Mouse (Mus musculus): Measurements from ENCODE around the gene Trib2.

Gene Trib2

GRCm38 (mm10) chr12:15814249-15815081, 2.3 kb downstream of the Trib2 start:
- DNase-seq (ENCODE audit: extremely low spot score, low spot score): peak; percentile 66

GRCm38 (mm10) chr12:15813819-15814165, 2.9 kb downstream of the Trib2 start:
- DNase-seq (ENCODE audit: extremely low spot score, low spot score): no peak

GRCm38 (mm10) chr12:15813133-15813818, 3.4 kb downstream of the Trib2 start:
- peak; percentile 39 for DNase-seq (ENCODE audit: extremely low spot score, low spot score)

- DNase-seq (ENCODE audit: extremely low spot score, low spot score): no peak
These were observed 4.4 kb downstream of the Trib2 start for GRCm38 (mm10) chr12:15812139-15812962.

GRCm38 (mm10) chr12:15811682-15812081, 5.0 kb downstream of the Trib2 start:
- peak; percentile 54 for DNase-seq (ENCODE audit: extremely low spot score, low spot score)

- DNase-seq (ENCODE audit: extremely low spot score, low spot score): no peak
These were observed 5.8 kb downstream of the Trib2 start for GRCm38 (mm10) chr12:15810926-15811325.

- DNase-seq (ENCODE audit: extremely low spot score, low spot score): no peak
These were observed 7.1 kb downstream of the Trib2 start for GRCm38 (mm10) chr12:15809657-15810056.

- DNase-seq (ENCODE audit: extremely low spot score, low spot score): no peak
These were observed 7.5 kb downstream of the Trib2 start for GRCm38 (mm10) chr12:15809249-15809648.

- DNase-seq (ENCODE audit: extremely low spot score, low spot score): no peak
These were observed 8.4 kb downstream of the Trib2 start for GRCm38 (mm10) chr12:15808186-15808800.

- no peak for DNase-seq (ENCODE audit: extremely low spot score, low spot score)
These were observed 11.8 kb downstream of the Trib2 start for GRCm38 (mm10) chr12:15804931-15805331.

GRCm38 (mm10) chr12:15803936-15804438, 12.7 kb downstream of the Trib2 start:
- no peak for DNase-seq (ENCODE audit: extremely low spot score, low spot score)

- no peak for DNase-seq (ENCODE audit: extremely low spot score, low spot score)
These were observed 15.2 kb downstream of the Trib2 start for GRCm38 (mm10) chr12:15801571-15801930.

- DNase-seq (ENCODE audit: extremely low spot score, low spot score): no peak
These were observed 15.7 kb downstream of the Trib2 start for GRCm38 (mm10) chr12:15800914-15801570.

- no peak for DNase-seq (ENCODE audit: extremely low spot score, low spot score)
These were observed 16.4 kb downstream of the Trib2 start for GRCm38 (mm10) chr12:15800196-15800913.

GRCm38 (mm10) chr12:15798019-15798418, 18.7 kb downstream of the Trib2 start:
- no peak for DNase-seq (ENCODE audit: extremely low spot score, low spot score)

- no peak for DNase-seq (ENCODE audit: extremely low spot score, low spot score)
These were observed 20.8 kb downstream of the Trib2 start for GRCm38 (mm10) chr12:15795886-15796285.

- DNase-seq (ENCODE audit: extremely low spot score, low spot score): no peak
These were observed 23.4 kb downstream of the Trib2 start for GRCm38 (mm10) chr12:15793336-15793735.

- DNase-seq (ENCODE audit: extremely low spot score, low spot score): no peak
These were observed 26.5 kb downstream of the Trib2 start for GRCm38 (mm10) chr12:15790181-15790580.

GRCm38 (mm10) chr12:15777047-15777446, 39.7 kb downstream of the Trib2 start:
- no peak for DNase-seq (ENCODE audit: extremely low spot score, low spot score)

GRCm38 (mm10) chr12:15771686-15772085, 45.0 kb downstream of the Trib2 start:
- no peak for DNase-seq (ENCODE audit: extremely low spot score, low spot score)

Measured in neural tube, embryonic 10.5 days (tissue).